Mouse (Mus musculus): ENCODE results near the gene Fam92b.

DNA sequence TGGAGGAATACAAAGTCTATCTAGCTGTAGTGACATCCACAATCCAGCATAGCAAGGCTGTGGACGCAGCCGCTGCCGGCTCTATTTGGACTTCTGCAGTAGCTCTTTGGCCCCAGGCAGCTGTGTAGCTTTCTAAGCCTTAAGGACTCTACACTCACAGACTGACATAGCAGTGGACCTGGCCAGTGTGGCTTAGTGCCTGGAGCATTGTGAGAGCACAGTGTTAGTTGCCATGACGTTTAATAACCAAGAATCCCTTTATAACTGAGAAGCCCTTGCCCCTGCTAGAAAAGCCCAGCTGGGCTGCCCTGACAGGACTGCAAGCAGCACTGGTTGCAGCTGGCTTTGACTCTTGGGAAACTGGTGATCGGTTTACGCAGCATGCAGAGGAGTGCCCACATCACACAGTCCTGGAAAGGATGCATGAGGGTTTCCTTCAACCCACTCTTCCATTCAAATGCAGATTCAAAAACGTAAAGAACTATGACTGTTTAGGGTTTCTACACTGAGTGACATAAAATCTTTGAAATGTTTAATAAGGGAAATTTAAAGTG is 52.4 kb downstream of the Fam92b start:
- TF ChIP-seq POLR2A (IDR thresholded peaks at IDR 0.05; ENCODE audit: insufficient read depth, low read depth, low read length) (no peak), CTCF (IDR thresholded peaks at IDR 0.05; ENCODE audit: insufficient read depth, low read depth, low read length) (no peak)
